Comparison of ENCODE assay signal across 10 mouse cellular contexts in the genomic region with DNA sequence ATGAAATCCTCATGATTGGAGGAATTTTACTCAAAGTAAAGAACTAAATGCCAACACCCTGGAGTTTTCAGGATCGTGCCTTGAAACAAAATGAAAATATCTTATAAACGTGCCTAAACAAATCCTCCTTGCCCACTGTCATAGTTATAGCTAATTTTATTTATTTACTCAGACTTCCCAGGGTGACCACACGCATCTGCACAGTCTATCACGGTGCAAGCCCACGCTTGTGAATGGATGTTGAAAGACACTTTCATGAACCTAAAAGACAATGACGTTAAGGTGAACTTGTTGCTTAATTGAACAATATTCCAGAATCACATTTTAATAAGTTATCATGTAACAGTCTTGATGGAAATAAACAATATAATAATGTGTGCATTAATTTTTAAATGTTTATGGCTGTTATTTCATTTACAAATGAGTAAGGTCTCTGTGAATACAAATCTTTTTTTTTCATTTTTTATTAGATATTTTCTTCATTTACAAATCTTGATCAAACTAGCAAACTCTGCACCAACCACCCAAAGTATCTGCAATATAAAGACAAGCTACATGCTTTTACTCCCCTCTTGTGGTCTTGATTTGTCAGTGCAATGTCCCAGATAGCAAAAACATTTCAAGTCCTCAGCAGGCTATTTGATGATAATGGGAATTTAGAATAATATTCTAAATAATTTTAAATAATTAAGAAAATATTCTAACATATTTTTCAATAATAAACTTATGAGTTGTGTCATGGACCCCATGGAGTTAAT. TPM values are rescaled to one million over a fixed set of nuclear protein-coding genes. Genes with fewer than 3 reads are reported as not detected.
DNase-seq lines count a peak whose midpoint lies in the region; ATAC-seq lines count a peak whose summit lies in the region.
"Had no signal": no experiment of that assay in that cellular context is flagged by ENCODE, and none has a peak within 500 bp of the region (broad histone marks: within the 10 kb centered on the region; RNA-seq: fewer than 3 reads in every experiment).

No protein-coding gene starts in this region.

- H3K27me3 ChIP-seq in heart, embryonic 12.5 days (replicated peaks), result no peaks in the 10 kb centered on the region
- H3K27me3 ChIP-seq: embryonic facial prominence, embryonic 13.5 days; limb, embryonic 15.5 days had no signal

- no peak overlapping the region for H3K4me3 ChIP-seq in heart, embryonic 12.5 days
- H3K4me3 ChIP-seq: embryonic facial prominence, embryonic 13.5 days; limb, embryonic 15.5 days had no signal

- H3K36me3 ChIP-seq in heart, embryonic 12.5 days, result no peaks in the 10 kb centered on the region
- H3K36me3 ChIP-seq: embryonic facial prominence, embryonic 13.5 days; limb, embryonic 15.5 days had no signal

- H3K9ac ChIP-seq in heart, embryonic 12.5 days, result no peak overlapping the region
- H3K9ac ChIP-seq: embryonic facial prominence, embryonic 13.5 days; limb, embryonic 15.5 days had no signal

- no peaks in the 10 kb centered on the region for H3K4me1 ChIP-seq in heart, embryonic 12.5 days (replicated peaks)
- H3K4me1 ChIP-seq: embryonic facial prominence, embryonic 13.5 days; limb, embryonic 15.5 days had no signal

- H3K27ac ChIP-seq in heart, embryonic 12.5 days (ENCODE audit: poor library complexity, severe bottlenecking), result no peak overlapping the region
- H3K27ac ChIP-seq: embryonic facial prominence, embryonic 13.5 days; limb, embryonic 15.5 days had no signal

- no peak overlapping the region for H3K4me2 ChIP-seq in heart, embryonic 12.5 days
- H3K4me2 ChIP-seq: embryonic facial prominence, embryonic 13.5 days; limb, embryonic 15.5 days had no signal

- 73% methylated on average over 6 of the region's 6 CpGs for WGBS in heart, embryonic 12.5 days

- H3K9me3 ChIP-seq in heart, embryonic 12.5 days (replicated peaks), result no peaks in the 10 kb centered on the region
- H3K9me3 ChIP-seq: embryonic facial prominence, embryonic 13.5 days; limb, embryonic 15.5 days had no signal

- ATAC-seq in heart, embryonic 12.5 days (ENCODE audit: insufficient number of reproducible peaks, low FRiP score), result no peak
- ATAC-seq in megakaryocyte progenitor cell, adult 5-6 weeks (replicated peaks; ENCODE audit: poor library complexity), result peak; percentile 84

- peak; percentile 21 for DNase-seq in heart, adult 8-10 months (ENCODE audit: low spot score)
- peak; percentile 5 to 17 for DNase-seq in right cerebral cortex, adult 2 months (ENCODE audit: low spot score in 2 of 2)
- DNase-seq in right cerebral cortex, postnatal 4 days, result no peak
- peak; percentile 26 for DNase-seq in embryo, embryonic 11.5 days (ENCODE audit: low read depth, low spot score)
- no peak for DNase-seq in spleen, postnatal 4 days (ENCODE audit: low spot score in 2 of 2)
- no peak for DNase-seq in urinary bladder, postnatal 14 days (ENCODE audit: low spot score)

RNA-seq across cellular contexts. Expression of a gene that starts 30.4 kb away (rescaled TPM):
- total RNA-seq in heart, adult 8-10 months (2022), result not detected
- not detected in 2 replicates for polyA plus RNA-seq in heart, embryonic 12.5 days (2016; fragmentation: Nextera tagmentation; extraction: Ambion mirVana)
- 0.79 TPM in 1 of 2 replicates, not detected in the other for total RNA-seq in megakaryocyte progenitor cell, adult 5-6 weeks (2015)
- total RNA-seq in megakaryocyte progenitor cell, adult 5-6 weeks (2017), result not detected in 2 replicates

Comparison
In these comparisons a context has a peak if more than half of its experiments do, and no peak if none do; other contexts are left out.
1. DNase-seq: peak in heart, adult 8-10 months (single experiment), right cerebral cortex, adult 2 months (2 of 2) and embryo, embryonic 11.5 days (single experiment); none in right cerebral cortex, postnatal 4 days (single experiment), spleen, postnatal 4 days (0 of 2) and urinary bladder, postnatal 14 days (single experiment).